Mouse (Mus musculus) mouse trophoblast stem cell (cell line): ENCODE results near the gene Trim62.

Experiments used
- in situ Hi-C, 2 experiments: fragments of 300-500 bp; cut with MseI, MboI; formaldehyde crosslinking; loops; 2 replicates in 1 of 2; 3 replicates in 1 of 2; pipeline ENCODE4 v1.15.1; 2025

The Trim62 gene

DNA sequence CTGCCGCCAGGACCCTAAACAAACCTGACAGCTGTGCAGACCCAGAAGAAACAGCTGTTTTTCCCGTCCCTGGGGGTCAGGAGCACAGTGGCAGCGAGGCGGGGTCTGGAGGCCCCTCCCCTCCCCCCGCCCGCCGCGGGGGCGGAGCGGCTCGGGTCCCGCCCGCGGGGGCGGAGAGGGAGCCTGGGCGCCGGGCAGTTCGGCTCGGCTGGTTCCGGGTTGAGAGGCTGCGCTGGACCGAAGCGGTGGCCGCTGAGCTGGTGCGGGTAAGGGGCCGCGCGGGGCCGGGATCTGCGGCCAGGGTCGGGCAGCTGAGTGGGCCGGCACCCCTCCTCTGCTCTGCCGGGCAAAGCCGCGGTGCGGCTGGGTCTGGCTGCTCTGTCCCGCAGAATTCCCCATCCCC lies at the start of gene Trim62:
TSS of gene Trim62 (plus strand) at position 202 of the 403 bp plus-strand sequence.
- in situ Hi-C loops = no loop called here

DNA sequence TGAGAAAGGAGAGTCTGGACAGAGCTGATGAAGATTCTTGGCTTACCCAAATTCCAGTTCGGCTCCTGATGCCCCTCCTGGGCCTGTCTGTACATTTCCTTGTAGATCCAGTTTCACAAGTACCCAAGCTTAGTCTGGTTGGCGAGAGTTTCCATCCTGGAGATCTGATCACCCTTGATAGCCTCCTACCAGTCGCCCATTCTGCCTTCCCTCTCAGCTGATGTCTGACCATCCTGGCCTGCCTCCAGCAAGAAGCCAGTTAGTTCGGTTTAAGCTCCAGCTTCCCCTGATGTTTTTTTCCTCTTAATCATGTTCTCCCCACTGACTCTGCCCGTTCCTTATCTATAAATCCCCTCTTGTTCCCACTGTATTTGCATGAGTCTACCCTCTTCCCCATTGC lies 45.2 kb upstream of the Trim62 start:
- in situ Hi-C loops = no loop called here

GRCm38 (mm10) chr4:128839811-128840738 lies 43.3 kb upstream of the Trim62 start:
- in situ Hi-C loops = no loop called here

- in situ Hi-C loops = no loop called here
Observed at GRCm38 (mm10) chr4:128841259-128841658, 42.1 kb upstream of the Trim62 start.

DNA sequence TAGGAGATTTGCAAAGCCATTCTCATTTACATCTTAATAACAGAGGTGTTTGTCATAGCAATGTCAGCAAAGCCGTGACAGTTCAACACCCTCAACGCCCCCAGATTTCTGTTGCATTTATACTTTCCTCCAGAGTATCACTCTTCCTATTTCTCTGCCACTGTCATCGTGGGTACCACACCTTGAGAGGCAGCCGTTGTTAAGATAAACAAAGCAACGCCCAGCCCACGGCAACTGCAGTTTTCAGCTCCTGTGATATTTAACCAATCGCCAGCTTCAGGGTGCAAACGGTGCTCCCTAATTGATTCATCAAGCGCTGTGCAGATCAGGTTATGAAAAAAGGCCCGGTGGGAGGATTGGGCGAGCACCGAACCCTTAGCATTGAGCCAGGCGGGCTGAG lies 38.8 kb upstream of the Trim62 start:
- in situ Hi-C loops = no loop called here

DNA sequence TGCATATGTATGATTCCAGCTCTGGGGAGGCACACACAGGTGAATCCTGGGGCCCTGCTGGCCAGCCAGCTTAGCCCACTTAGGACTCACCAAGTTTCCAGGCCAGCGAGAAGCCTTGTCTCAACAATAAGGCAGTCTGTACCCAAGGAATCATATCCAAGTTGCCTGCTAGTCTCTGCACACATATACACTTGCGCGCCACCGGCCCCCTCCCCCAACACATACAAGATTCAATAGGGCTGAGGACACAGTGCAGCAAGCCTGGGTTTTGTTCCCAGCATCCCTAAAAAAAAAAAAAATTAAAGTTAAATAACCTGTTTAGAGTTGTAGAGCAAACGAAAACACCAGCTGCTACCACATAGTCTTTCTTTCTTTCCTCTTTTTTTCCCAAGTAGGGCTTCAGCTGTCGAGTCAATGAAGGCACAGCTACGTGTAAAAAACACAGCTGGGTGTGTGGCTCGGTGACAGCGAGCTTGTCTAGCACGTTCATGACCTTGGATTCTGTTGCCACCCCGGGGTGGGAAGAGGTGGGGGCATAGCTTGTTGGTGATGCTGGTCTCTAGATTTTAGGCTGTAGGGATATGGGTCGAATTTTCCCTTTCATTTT lies 37.9 kb upstream of the Trim62 start:
- in situ Hi-C loops = no loop called here

DNA sequence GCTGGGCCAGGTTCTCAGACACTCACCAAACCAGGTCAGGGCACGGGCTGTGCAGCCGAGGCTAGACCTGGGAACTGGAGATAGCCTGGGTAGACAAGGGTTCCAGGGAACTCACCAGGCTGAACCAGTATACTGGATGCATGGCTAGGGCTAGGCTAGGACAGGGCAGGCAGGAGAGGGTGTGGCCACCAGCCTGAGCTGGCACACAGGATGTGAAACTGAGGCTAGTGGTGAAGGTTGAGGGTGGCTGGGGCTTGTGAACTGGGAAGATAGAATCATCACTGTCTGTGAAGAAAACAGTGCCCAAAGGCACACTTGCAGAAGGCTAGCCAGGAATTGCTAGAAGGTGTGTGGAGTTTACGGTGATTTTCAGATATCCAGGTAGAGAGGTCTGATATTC lies 34.4 kb upstream of the Trim62 start:
- in situ Hi-C loops = no loop called here

GRCm38 (mm10) chr4:128849686-128850085 lies 33.7 kb upstream of the Trim62 start:
- in situ Hi-C loops = loop anchor here (10.0 kb wide), 2 partner anchors 75 to 135 kb away; no protein-coding TSS in a partner anchor

GRCm38 (mm10) chr4:128852266-128852887 lies 31.0 kb upstream of the Trim62 start:
- in situ Hi-C loops = loop anchor here (10.0 kb wide), 2 partner anchors 78 to 138 kb away; no protein-coding TSS in a partner anchor

DNA sequence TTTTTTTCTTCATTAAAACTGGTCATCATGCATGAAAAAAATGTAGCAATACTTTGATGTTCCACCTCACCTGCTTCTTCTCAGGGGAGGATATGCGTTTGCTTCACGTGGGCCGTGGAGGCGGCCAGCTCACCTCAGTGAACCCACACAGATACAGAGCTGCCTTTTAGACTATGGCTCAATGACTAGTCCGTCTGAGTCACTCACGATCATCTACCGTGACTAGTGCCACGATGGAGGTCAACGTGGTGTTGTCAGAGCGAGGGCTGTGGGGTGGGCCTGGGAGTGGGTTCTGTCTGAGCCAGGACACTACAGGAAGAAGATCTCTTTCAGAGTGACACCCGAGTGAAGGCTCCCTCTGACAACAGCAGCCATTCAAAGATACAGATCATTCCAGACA lies 30.3 kb upstream of the Trim62 start:
- in situ Hi-C loops = loop anchor here (10.0 kb wide), 2 partner anchors 78 to 138 kb away; no protein-coding TSS in a partner anchor

GRCm38 (mm10) chr4:128855613-128856040 lies 27.8 kb upstream of the Trim62 start:
- in situ Hi-C loops = loop anchor here (10.0 kb wide), 2 partner anchors 81 to 141 kb away; no protein-coding TSS in a partner anchor

DNA sequence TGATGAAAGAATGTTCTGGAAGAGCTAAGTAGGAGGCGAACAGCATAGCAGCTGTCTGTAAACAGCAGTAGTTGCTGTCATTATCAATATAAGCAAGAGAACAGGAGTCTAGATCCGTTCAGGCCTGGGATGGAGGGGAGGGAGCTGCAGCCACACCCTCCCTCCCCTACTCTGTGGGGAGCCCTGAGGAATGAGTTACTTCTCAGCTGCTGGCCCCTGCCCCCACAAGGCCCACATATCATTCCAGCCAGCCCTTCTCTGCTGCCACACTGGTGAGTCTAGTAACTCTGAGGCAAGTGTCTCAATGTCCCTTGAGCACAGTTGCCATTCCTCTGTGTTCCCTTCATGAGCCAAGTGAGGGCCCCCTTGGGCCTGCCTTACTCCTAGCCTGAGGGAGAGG lies 26.2 kb upstream of the Trim62 start:
- in situ Hi-C loops = loop anchor here (10.0 kb wide), 2 partner anchors 82 to 142 kb away; no protein-coding TSS in a partner anchor

- in situ Hi-C loops = loop anchor here (10.0 kb wide), 2 partner anchors 83 to 143 kb away; no protein-coding TSS in a partner anchor
Observed at GRCm38 (mm10) chr4:128858226-128858625, 25.2 kb upstream of the Trim62 start.

- in situ Hi-C loops = loop anchor here (10.0 kb wide), 2 partner anchors 84 to 144 kb away; no protein-coding TSS in a partner anchor
Observed at GRCm38 (mm10) chr4:128858878-128859277, 24.5 kb upstream of the Trim62 start.

- in situ Hi-C loops = no loop called here
Observed at GRCm38 (mm10) chr4:128872992-128873391, 10.4 kb upstream of the Trim62 start.

DNA sequence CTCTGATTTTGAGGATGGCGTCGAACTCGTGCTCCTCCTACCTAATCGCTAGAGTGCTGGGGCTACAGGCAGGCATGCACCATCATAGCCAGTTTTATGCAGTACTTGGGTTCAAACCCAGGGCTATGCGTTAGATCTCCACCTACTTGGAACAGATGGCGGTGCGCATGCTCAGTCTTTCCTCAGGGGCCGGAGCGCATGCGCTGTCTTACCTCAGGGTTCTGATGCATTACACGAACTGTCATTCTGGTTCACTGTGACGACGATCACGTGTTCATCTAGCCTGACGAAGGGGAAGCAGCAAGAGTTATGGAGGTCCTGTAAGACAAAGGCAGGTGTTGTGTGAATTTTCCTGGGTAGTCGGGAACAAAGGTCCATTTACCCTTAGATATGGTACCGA lies 9.3 kb upstream of the Trim62 start:
- in situ Hi-C loops = no loop called here

- in situ Hi-C loops = no loop called here
Observed at GRCm38 (mm10) chr4:128875439-128875838, 7.9 kb upstream of the Trim62 start.

DNA sequence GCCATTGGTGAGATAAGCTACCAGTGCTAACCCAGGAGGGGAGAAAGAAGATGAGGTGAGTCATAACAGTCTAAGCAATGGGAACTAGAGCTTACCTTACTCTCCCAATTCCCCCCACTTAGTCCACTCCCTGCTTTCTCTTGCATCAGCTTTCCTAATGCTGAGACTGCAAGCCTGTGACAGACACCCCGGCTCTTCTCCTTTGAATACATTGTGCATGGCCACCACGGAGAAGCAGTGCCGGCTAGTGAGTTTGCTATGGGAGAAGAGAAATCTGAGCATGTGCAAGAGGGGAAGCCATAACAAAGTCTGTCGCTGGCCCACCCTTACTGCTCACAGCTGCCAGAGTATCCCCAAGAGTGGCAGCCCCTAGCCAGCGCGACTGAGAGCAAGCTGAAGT lies 5.9 kb upstream of the Trim62 start:
- in situ Hi-C loops = no loop called here

- in situ Hi-C loops = no loop called here
Observed at GRCm38 (mm10) chr4:128878901-128879491, 4.4 kb upstream of the Trim62 start.

DNA sequence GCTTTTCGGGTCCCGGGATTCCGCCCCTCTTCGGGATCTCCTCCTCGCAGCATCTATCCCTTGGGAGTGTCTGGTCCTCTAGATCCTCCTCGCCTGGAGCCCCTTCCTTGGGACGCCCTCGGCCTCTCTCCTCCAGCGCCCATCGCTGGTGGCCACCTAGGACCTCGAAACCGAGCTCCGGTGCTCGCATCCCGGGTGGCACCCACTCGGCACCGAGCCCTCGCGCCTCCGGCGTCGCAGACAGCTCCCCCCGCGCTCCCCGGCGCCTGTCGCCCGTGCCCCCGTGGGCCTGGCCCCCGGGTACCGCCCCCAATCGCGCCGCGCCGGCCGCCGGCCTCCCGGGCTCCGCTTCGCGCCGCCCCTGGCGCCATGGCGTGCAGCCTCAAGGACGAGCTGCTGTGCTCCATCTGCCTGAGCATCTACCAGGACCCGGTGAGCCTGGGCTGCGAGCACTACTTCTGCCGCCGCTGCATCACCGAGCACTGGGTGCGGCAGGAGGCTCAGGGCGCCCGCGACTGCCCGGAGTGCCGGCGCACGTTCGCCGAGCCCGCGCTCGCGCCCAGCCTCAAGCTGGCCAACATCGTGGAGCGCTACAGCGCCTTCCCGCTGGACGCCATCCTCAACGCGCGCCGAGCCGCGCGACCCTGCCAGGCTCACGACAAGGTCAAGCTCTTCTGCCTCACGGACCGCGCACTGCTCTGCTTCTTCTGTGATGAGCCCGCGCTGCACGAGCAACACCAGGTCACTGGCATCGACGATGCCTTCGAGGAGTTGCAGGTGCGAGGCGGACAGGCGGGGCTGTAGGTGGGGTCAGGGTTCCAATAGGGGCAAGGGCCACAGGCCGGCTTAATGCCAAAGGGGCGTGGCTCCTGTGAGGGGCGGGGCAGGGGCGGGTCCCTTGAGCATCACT lies 676 bp downstream of the Trim62 start:
- in situ Hi-C loops = no loop called here
